Mouse (Mus musculus) olfactory bulb, adult 2 months (tissue): Measurements from ENCODE around the gene Tead2.

Experiments
- CTCF ChIP-seq: fragments of 200-500 bp; IDR thresholded peaks from 2 replicates; pipeline ENCODE4 v1.5.1; 2012; ENCODE audit warnings: low read depth, mild to moderate bottlenecking, low read length, moderate library complexity; ENCODE audit not compliant: insufficient read depth
- POLR2A ChIP-seq: fragments of 200-500 bp; IDR thresholded peaks from 2 replicates; pipeline ENCODE4 v1.6.1; 2012; ENCODE audit warnings: mild to moderate bottlenecking, low read depth, low read length, moderate library complexity; ENCODE audit not compliant: insufficient read depth

DNA sequence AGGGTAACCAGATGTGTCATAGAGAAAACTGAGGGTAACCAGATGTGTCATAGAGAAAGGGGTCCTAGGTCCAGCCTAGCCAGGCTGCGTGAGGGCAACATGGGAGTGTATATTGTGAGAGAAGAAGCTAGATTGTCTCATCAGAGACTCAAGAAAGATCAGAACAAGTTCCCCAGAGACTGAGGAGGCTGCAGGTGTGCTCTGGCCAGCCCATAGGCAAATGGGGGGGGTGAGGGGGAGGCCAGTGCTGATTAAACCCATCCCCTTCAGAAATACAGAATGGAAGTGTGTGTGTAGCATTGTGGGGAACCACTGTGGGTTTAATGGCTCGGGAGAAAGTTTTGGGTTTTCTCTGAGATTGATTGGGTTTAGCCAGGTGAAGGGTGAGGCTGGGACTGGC, 6.1 kb downstream of the Tead2 start:
- TF ChIP-seq POLR2A (no peak), CTCF (no peak)
